Mouse (Mus musculus) limb, embryonic 14.5 days (tissue): ENCODE results near the gene Tapbpl. TPM values are rescaled to one million over a fixed set of nuclear protein-coding genes. Genes with fewer than 3 reads are reported as not detected.

Source experiments
- ATAC-seq: fragments of 200-750 bp; cut with Nextera tagmentation; 2 replicates; pipeline ENCODE4 v1.8.0; 2017; ENCODE audit warnings: low read depth, moderate number of reproducible peaks, moderate TSS enrichment; ENCODE audit not compliant: low FRiP score
- DNase-seq: peaks from one replicate; pipeline ENCODE4 v3.0.0-alpha.2; 2015; ENCODE audit warnings: low spot score
- H3K27ac ChIP-seq: fragments of 300-500 bp; sonication (generic); replicated peaks from 2 replicates; pipeline ENCODE4 v1.5.1; 2014; ENCODE audit warnings: low read depth, mild to moderate bottlenecking, low read length, moderate library complexity, mixed read lengths
- H3K27me3 ChIP-seq: fragments of 300-500 bp; sonication (generic); 2 replicates; pipeline ENCODE4 v1.6.1; 2014; ENCODE audit warnings: low read length, mixed read lengths; ENCODE audit not compliant: control insufficient read depth, insufficient read depth
- H3K36me3 ChIP-seq: fragments of 300-500 bp; sonication (generic); 2 replicates; pipeline ENCODE4 v1.6.1; 2014; ENCODE audit warnings: mild to moderate bottlenecking, low read length, moderate library complexity, mixed read lengths; ENCODE audit not compliant: control insufficient read depth, insufficient read depth
- H3K4me1 ChIP-seq: fragments of 300-500 bp; sonication (generic); 2 replicates; pipeline ENCODE4 v1.6.1; 2014; ENCODE audit warnings: antibody characterized with exemption, low read length, mixed read lengths; ENCODE audit not compliant: control insufficient read depth, insufficient read depth
- H3K4me2 ChIP-seq: fragments of 300-500 bp; sonication (generic); replicated peaks from 2 replicates; pipeline ENCODE4 v1.6.1; 2014; ENCODE audit warnings: low read depth, mild to moderate bottlenecking, low read length, moderate library complexity; ENCODE audit not compliant: severe bottlenecking
- H3K4me3 ChIP-seq: fragments of 300-500 bp; sonication (generic); replicated peaks from 2 replicates; pipeline ENCODE4 v1.5.1; 2014; ENCODE audit warnings: low read length
- H3K9ac ChIP-seq: fragments of 300-500 bp; sonication (generic); 2 replicates; pipeline ENCODE4 v1.6.1; 2014; ENCODE audit warnings: mild to moderate bottlenecking, low read depth, low read length, moderate library complexity; ENCODE audit not compliant: severe bottlenecking
- H3K9me3 ChIP-seq: fragments of 300-500 bp; sonication (generic); 2 replicates; pipeline ENCODE4 v1.6.1; 2016; ENCODE audit warnings: low read length; ENCODE audit not compliant: control insufficient read depth
- POLR2A ChIP-seq: fragments of 200-500 bp; IDR thresholded peaks from 2 replicates; pipeline ENCODE4 v1.8.0; 2012; ENCODE audit warnings: inconsistent platforms, mild to moderate bottlenecking, moderate library complexity, borderline replicate concordance; ENCODE audit not compliant: insufficient read depth, insufficient read length; ENCODE audit errors: extremely low read depth
- WGBS: fragments of 180-500 bp; shearing (Covaris S2); extraction: QIAGEN DNeasy Blood & Tissue Kit; methylation state at CpG from one replicate; pipeline ENCODE4 v1.1.7; 2014; 5-methylcytosine and 5-hydroxymethylcytosine counted together
- polyA plus RNA-seq, 2 experiments: library from polyadenylated mRNA; depleted of rRNA in 1 of 2; stranded (reverse) in 1 of 2; unstranded in 1 of 2; fragments of >200 nt; fragmentation: Nextera tagmentation in 1 of 2; extraction: Ambion mirVana in 1 of 2; gene quantifications; 2 replicates each; pipeline versions ENCODE4 v1.2.1 to v1.2.3; 2012 to 2014

The Tapbpl gene
- polyA plus RNA-seq, 2 experiments = 2.8 to 3.4 TPM

DNA sequence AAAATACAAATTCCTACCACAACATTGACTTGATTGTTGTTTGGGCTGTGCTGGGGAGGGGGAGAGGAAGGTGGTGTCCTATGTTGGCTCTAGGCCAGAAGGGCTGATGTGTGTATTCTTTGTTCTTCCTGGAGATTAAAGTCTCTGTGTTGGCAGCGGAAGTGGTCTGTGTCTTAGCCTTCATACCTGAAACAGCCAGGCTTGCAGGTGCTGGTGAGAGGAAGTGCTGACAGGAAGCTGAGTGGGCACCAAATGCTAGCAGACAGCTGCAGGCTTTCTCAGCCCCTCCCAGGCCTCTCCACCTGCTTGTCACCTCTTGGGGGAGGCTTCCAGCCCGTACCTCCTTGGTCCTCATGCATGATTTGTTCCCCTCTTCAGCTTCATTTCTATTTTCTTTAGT, 9.5 kb downstream of the Tapbpl start:
- Histone ChIP-seq H3K36me3 (peaks cover 6% of the 10 kb centered on the region; the same call in 1 of the 2 replicates), H3K4me2 (no peak overlapping the region), H3K9ac (no peak overlapping the region), H3K27me3 (no peaks in the 10 kb centered on the region), H3K4me1 (no peaks in the 10 kb centered on the region), H3K4me3 (no peak overlapping the region), H3K9me3 (no peaks in the 10 kb centered on the region), H3K27ac (no peak overlapping the region)
- TF ChIP-seq POLR2A = no peak
- ATAC-seq (no peak), DNase-seq (no peak)
- WGBS = 83% methylated on average over 2 of the region's 2 CpGs

DNA sequence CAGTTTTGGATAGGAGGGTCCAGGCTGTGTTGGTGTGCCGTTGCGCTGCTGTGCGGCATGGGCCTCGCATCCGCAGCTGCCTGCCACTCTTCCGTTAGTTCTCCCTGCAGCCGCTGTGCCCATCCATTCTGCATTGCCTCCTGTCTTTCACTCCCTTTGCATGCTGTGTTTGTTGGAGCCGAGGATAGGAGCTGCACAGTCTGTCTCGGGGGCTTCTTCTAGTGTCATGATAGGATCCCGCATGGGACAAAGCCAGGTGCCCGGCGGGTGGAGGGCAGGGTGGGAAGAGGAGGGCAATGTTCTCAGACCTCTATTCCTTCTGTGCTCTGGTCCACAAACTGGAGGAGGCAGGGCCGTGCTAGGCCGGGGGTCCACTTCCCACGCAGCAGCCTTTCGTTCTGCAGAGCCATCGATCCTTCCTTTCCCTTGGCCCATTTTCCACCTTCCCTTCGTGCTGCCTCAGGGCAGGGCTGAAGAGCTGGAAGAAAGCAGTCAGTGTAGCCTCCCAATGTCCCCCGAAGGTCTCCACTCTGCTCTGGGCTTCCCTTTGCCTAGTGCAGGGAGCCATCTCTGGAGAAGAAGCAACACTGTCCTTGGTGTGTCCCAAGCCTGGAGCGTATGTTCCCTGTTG, 10.4 kb downstream of the Tapbpl start:
- ATAC-seq (no peak), DNase-seq (no peak)
- H3K9me3 ChIP-seq = no peaks in the 10 kb centered on the region
- H3K4me3 ChIP-seq = no peak overlapping the region
- H3K4me1 ChIP-seq = no peaks in the 10 kb centered on the region
- H3K36me3 ChIP-seq = peaks cover 6% of the 10 kb centered on the region; the same call in 1 of the 2 replicates
- no peak overlapping the region for H3K27ac ChIP-seq
- H3K9ac ChIP-seq = no peak overlapping the region
- no peak overlapping the region for H3K4me2 ChIP-seq
- 92% methylated on average over 20 of the region's 20 CpGs for WGBS
- TF ChIP-seq POLR2A = no peak
- H3K27me3 ChIP-seq = no peaks in the 10 kb centered on the region

DNA sequence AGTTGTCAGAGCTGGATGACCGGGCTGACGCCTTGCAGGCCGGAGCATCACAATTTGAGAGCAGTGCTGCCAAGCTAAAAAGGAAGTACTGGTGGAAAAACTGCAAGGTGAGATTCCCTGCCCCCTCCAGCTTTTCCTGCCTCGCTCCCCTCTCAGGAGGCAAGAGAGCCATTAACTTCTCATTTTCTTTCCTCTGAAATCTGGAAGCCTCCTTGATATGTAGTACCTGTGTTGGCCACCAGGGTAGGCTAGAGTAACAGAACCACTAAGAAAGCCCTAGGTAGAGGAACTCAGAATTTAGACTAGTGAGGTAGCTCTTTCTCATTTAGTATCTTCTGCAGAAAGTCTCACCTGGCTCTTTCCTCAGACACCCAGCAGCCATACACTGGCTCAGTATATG, 12.7 kb downstream of the Tapbpl start:
- Histone ChIP-seq H3K36me3 (peaks cover 6% of the 10 kb centered on the region; the same call in 1 of the 2 replicates), H3K4me2 (no peak overlapping the region), H3K9ac (no peak overlapping the region), H3K27ac (no peak overlapping the region), H3K27me3 (no peaks in the 10 kb centered on the region), H3K9me3 (no peaks in the 10 kb centered on the region), H3K4me3 (no peak overlapping the region), H3K4me1 (no peaks in the 10 kb centered on the region)
- DNase-seq (peak; percentile 60), ATAC-seq (no peak)
- TF ChIP-seq POLR2A = no peak
- WGBS = 69% methylated on average over 4 of the region's 4 CpGs

DNA sequence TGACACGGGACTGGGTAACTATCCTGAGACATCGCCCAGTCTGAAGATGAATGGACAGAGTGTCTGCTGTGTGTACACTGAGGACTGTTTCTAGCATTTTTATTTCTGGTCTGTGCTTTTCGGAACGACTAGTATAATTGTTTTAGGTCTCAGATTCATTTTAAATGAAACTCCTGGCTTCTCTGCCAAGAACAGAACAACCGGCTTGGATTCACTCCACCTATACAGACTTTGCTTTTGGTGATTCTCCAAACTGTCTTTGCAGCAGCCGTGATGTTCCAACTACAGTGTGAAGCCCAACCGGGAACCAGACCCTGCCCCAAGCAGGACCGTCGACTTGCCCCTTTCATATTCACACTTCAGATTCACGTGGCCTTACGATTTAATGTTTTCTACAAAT, 13.8 kb downstream of the Tapbpl start:
- Histone ChIP-seq H3K36me3 (peaks cover 1% of the 10 kb centered on the region; the same call in 1 of the 2 replicates), H3K27me3 (no peaks in the 10 kb centered on the region), H3K9ac (no peak overlapping the region), H3K9me3 (no peaks in the 10 kb centered on the region), H3K4me3 (no peak overlapping the region), H3K4me2 (no peak overlapping the region), H3K27ac (no peak overlapping the region), H3K4me1 (no peaks in the 10 kb centered on the region)
- ATAC-seq (no peak), DNase-seq (no peak)
- TF ChIP-seq POLR2A = no peak
- WGBS = 85% methylated on average over 11 of the region's 11 CpGs

DNA sequence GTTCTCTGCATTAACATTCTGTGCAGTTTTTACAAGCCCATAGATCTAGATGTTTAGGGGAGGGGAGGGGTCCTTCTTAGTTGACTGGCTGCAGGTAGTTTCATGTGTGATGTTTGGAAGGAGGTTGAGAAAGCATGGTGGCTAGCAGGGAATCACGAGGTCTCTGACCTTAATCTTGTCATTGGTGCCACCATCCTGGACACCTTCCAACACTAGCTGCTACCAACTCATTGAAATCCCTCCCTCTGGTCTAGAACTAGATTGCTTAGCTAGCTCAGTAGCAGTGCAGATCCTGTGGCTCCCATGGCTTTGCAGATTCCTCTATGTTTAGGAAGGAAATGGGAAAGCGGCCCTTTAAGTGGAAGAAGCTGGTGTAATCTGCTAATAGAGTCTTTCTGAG, 14.8 kb downstream of the Tapbpl start:
- no peak for DNase-seq
- 89% methylated on average over 2 of the region's 2 CpGs for WGBS
- TF ChIP-seq POLR2A = no peak
- Histone ChIP-seq H3K4me2 (no peak overlapping the region), H3K4me3 (no peak overlapping the region), H3K9me3 (no peaks in the 10 kb centered on the region), H3K36me3 (no peaks in the 10 kb centered on the region), H3K27ac (no peak overlapping the region), H3K9ac (no peak overlapping the region), H3K27me3 (no peaks in the 10 kb centered on the region), H3K4me1 (no peaks in the 10 kb centered on the region)
- ATAC-seq = no peak
